Mouse (Mus musculus): ENCODE data around the gene Trpm1. TPM values are rescaled to one million over a fixed set of nuclear protein-coding genes. Genes with fewer than 3 reads are reported as not detected.

Trpm1 gene
- polyA plus RNA-seq, 1 experiment from 2014 or later, result 0.16 TPM

- Histone ChIP-seq H3K4me3 (no peak overlapping the region), H3K36me3 (no peaks in the 10 kb centered on the region), H3K9ac (no peak overlapping the region), H3K9me3 (no peaks in the 10 kb centered on the region), H3K4me2 (no peak overlapping the region), H3K27me3 (replicated peaks) (no peaks in the 10 kb centered on the region), H3K27ac (replicated peaks) (no peak overlapping the region), H3K4me1 (no peaks in the 10 kb centered on the region)
- no peak for ATAC-seq (ENCODE audit: extremely low read depth, insufficient number of reproducible peaks, low FRiP score, low TSS enrichment)
- 82% methylated on average over 8 of the region's 8 CpGs for WGBS
Measured at GRCm38 (mm10) chr7:64237747-64238146, 84.1 kb downstream of the Trpm1 start.

DNA sequence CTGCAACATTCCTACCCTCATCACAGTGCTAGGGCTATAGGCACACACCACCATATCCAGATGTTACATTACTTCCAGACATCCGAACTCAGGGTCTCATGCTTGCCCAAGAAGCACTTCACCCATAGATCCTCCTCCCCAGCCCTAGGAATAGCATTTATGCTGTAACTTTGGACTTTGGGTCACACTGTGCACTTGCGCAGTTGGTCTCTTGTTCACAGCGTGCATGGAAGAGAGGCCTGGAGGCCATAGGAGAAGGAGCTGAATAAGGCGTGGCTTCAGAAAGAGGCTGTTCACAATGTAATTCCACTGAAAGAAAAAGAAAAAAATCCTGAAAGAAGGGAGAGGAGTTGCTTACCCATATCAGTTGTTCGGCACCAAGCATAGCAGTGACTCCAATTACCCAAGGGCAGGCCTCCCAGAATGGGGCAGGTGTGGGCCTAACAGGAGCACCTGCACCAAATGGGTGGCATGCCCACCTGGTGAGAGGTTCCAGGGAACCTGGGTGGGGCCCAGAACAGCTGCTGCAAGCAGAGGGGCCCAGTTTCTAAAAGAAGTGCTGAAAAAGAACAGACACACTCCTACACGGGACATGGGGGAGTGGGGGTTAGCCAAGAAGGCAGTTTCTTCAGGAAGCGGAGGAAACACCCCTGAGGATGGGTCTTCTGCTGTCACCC is 84.9 kb downstream of the Trpm1 start:
- Histone ChIP-seq H3K27me3 (replicated peaks) (no peaks in the 10 kb centered on the region), H3K4me3 (no peak overlapping the region), H3K4me2 (no peak overlapping the region), H3K36me3 (no peaks in the 10 kb centered on the region), H3K9ac (no peak overlapping the region), H3K4me1 (no peaks in the 10 kb centered on the region), H3K27ac (replicated peaks) (no peak overlapping the region), H3K9me3 (no peaks in the 10 kb centered on the region)
- WGBS, result 77% methylated on average over 7 of the region's 7 CpGs
- ATAC-seq (ENCODE audit: extremely low read depth, insufficient number of reproducible peaks, low FRiP score, low TSS enrichment), result no peak

DNA sequence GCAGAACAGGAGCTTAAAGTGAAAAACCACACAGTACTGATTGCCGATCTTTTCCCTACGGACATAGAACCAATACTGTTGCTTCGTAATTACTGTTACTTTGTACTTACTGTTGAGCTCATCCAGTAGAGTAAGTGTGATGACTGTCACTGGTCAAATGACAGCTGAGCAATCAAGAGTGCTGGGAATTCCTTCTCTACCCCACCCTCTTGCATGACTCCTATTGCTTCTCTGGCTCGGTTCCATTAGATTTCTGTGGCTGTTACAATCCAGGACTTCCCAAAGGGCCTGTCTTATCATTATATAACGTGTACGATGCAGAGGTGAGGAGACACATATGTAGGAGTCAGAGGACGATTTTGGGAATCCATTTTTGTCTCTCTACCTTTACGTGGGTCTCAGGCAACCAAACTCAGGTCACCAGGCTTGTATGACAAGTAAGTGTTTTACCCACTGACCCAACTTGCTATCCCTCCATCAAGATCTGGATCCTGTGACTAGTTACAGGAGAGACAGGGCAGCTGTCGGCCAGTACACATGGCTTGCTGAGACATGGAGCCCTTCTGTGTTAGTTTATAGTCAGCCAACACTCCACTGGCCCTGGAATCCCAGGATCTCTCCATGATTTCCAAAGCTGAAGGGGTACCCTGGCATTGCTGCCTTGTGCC is 85.6 kb downstream of the Trpm1 start:
- Histone ChIP-seq H3K27ac (replicated peaks) (no peak overlapping the region), H3K4me2 (no peak overlapping the region), H3K36me3 (no peaks in the 10 kb centered on the region), H3K27me3 (replicated peaks) (no peaks in the 10 kb centered on the region), H3K4me1 (no peaks in the 10 kb centered on the region), H3K4me3 (no peak overlapping the region), H3K9me3 (no peaks in the 10 kb centered on the region), H3K9ac (no peak overlapping the region)
- ATAC-seq (ENCODE audit: extremely low read depth, insufficient number of reproducible peaks, low FRiP score, low TSS enrichment), result no peak
- 77% methylated on average over 9 of the region's 9 CpGs for WGBS

DNA sequence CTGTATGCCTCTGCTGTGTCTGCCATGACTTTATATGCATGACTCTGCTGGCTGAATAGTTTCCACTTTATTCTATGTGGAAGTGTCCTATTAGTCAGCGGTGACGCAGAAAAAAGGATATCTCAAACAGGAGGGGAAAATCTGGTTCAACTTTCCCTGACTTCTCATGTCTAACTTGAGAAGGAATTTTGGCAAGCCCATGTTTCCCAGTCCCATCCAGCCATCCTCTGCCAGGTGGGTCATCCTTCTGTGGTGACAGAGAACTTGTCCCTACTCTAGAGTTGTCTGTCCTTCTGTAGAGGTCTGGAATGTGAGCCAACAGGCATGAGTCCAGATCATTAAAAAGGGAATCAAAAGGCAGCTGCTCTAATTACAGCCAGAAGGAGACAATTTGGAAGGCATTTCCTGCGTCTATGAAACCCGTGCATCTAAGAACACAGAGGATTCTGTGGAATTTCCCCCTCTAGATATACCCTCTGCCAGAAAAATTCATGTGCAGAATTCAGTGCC is 86.2 kb downstream of the Trpm1 start:
- no peaks in the 10 kb centered on the region for H3K4me1 ChIP-seq
- no peak overlapping the region for H3K27ac ChIP-seq (replicated peaks)
- H3K9me3 ChIP-seq, result no peaks in the 10 kb centered on the region
- H3K4me3 ChIP-seq, result no peak overlapping the region
- no peak overlapping the region for H3K4me2 ChIP-seq
- 70% methylated on average over 4 of the region's 4 CpGs for WGBS
- H3K36me3 ChIP-seq, result no peaks in the 10 kb centered on the region
- no peak for ATAC-seq (ENCODE audit: extremely low read depth, insufficient number of reproducible peaks, low FRiP score, low TSS enrichment)
- H3K27me3 ChIP-seq (replicated peaks), result no peaks in the 10 kb centered on the region
- no peak overlapping the region for H3K9ac ChIP-seq

DNA sequence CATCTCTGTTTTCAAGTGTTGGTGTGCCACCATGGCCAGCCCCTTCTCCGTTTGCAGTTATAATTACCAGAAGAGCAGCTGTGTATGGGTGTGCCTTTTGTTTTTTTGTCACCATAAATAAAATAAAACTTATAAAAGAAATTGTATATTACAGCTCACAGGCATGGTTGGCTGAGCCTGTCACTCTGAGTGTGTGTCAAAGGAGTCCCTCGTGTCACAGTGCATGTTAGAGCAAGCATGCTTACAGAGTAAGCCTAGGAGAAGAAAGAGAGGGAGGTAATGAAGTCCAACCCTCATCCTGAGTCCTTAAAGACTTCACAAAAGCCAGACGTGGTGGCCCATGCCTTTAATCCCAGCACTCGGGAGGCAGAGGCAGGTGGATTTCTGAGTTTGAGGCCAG is 88.8 kb downstream of the Trpm1 start:
- Histone ChIP-seq H3K9me3 (no peaks in the 10 kb centered on the region), H3K4me3 (no peak overlapping the region), H3K9ac (no peak overlapping the region), H3K36me3 (no peaks in the 10 kb centered on the region), H3K4me1 (no peaks in the 10 kb centered on the region), H3K27ac (replicated peaks) (no peak overlapping the region), H3K27me3 (replicated peaks) (no peaks in the 10 kb centered on the region), H3K4me2 (no peak overlapping the region)
- WGBS, result 60% methylated on average over 4 of the region's 4 CpGs
- ATAC-seq (ENCODE audit: extremely low read depth, insufficient number of reproducible peaks, low FRiP score, low TSS enrichment), result no peak

- Histone ChIP-seq H3K9me3 (no peaks in the 10 kb centered on the region), H3K27me3 (replicated peaks) (no peaks in the 10 kb centered on the region), H3K4me1 (0 out of 2 replicates have a peak, but pooled peaks cover 2% of the 10 kb centered on the region), H3K36me3 (no peaks in the 10 kb centered on the region), H3K9ac (no peak overlapping the region), H3K4me2 (no peak overlapping the region), H3K4me3 (no peak overlapping the region), H3K27ac (replicated peaks) (no peak overlapping the region)
- no peak for ATAC-seq (ENCODE audit: extremely low read depth, insufficient number of reproducible peaks, low FRiP score, low TSS enrichment)
- 84% methylated on average over 6 of the region's 6 CpGs for WGBS
Measured at GRCm38 (mm10) chr7:64244371-64244770, 90.7 kb downstream of the Trpm1 start.

- Histone ChIP-seq H3K4me1 (peaks cover 9% of the 10 kb centered on the region), H3K9me3 (no peaks in the 10 kb centered on the region), H3K4me3 (no peak overlapping the region), H3K27ac (replicated peaks) (no peak overlapping the region), H3K4me2 (no peak overlapping the region), H3K27me3 (replicated peaks) (no peaks in the 10 kb centered on the region), H3K9ac (no peak overlapping the region), H3K36me3 (no peaks in the 10 kb centered on the region)
- no peak for ATAC-seq (ENCODE audit: extremely low read depth, insufficient number of reproducible peaks, low FRiP score, low TSS enrichment)
- 78% methylated on average over 4 of the region's 4 CpGs for WGBS
Measured at GRCm38 (mm10) chr7:64246713-64247112, 93.1 kb downstream of the Trpm1 start.

- Histone ChIP-seq H3K36me3 (no peaks in the 10 kb centered on the region), H3K9me3 (no peaks in the 10 kb centered on the region), H3K4me3 (no peak overlapping the region), H3K9ac (no peak overlapping the region), H3K4me2 (no peak overlapping the region), H3K27ac (replicated peaks) (no peak overlapping the region), H3K27me3 (replicated peaks) (no peaks in the 10 kb centered on the region), H3K4me1 (peaks cover 9% of the 10 kb centered on the region)
- WGBS, result 88% methylated on average over 1 of the region's 1 CpGs
- no peak for ATAC-seq (ENCODE audit: extremely low read depth, insufficient number of reproducible peaks, low FRiP score, low TSS enrichment)
Measured at GRCm38 (mm10) chr7:64248352-64248751, 94.7 kb downstream of the Trpm1 start.

- no peak for ATAC-seq (ENCODE audit: extremely low read depth, insufficient number of reproducible peaks, low FRiP score, low TSS enrichment)
Measured at GRCm38 (mm10) chr7:64249715-64250114, 96.1 kb downstream of the Trpm1 start.

DNA sequence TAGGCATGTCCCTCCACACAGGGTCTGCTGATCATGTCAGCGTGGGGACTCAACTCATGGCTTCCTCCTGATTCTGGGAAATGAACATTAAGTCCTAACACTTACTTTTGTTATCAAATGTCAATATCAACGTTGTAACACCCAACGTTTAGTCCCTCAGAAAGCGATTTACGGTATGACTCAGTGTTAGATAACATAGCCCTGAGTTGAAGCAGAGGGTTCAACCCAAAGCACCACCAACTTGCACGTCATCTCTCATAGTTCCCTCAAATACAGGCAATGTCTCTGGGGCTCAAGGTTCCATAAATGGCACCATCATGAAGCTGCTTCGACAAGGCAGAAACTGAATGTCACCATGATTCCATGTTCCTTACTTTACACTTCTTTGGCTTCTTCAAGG is 96.8 kb downstream of the Trpm1 start:
- WGBS, result 74% methylated on average over 7 of the region's 7 CpGs
- no peak for ATAC-seq (ENCODE audit: extremely low read depth, insufficient number of reproducible peaks, low FRiP score, low TSS enrichment)
- no peaks in the 10 kb centered on the region for H3K27me3 ChIP-seq (replicated peaks)
- no peak overlapping the region for H3K4me2 ChIP-seq
- no peaks in the 10 kb centered on the region for H3K36me3 ChIP-seq
- peaks cover 9% of the 10 kb centered on the region for H3K4me1 ChIP-seq
- no peaks in the 10 kb centered on the region for H3K9me3 ChIP-seq
- H3K4me3 ChIP-seq, result no peak overlapping the region
- H3K9ac ChIP-seq, result no peak overlapping the region
- no peak overlapping the region for H3K27ac ChIP-seq (replicated peaks)

More at GRCm38 (mm10) chr7:64249715-64250114, 96.1 kb downstream of the Trpm1 start:
- no peaks in the 10 kb centered on the region for H3K27me3 ChIP-seq (replicated peaks)
- no peaks in the 10 kb centered on the region for H3K36me3 ChIP-seq
- WGBS, result 34% methylated on average over 4 of the region's 4 CpGs
- no peak overlapping the region for H3K9ac ChIP-seq
- no peak overlapping the region for H3K27ac ChIP-seq (replicated peaks)
- no peak overlapping the region for H3K4me2 ChIP-seq
- no peaks in the 10 kb centered on the region for H3K9me3 ChIP-seq
- no peak overlapping the region for H3K4me3 ChIP-seq
- H3K4me1 ChIP-seq, result peaks cover 9% of the 10 kb centered on the region

- Histone ChIP-seq H3K9ac (no peak overlapping the region), H3K27me3 (replicated peaks) (no peaks in the 10 kb centered on the region), H3K27ac (replicated peaks) (no peak overlapping the region), H3K9me3 (no peaks in the 10 kb centered on the region), H3K4me1 (peaks cover 7% of the 10 kb centered on the region), H3K4me3 (no peak overlapping the region), H3K4me2 (no peak overlapping the region), H3K36me3 (no peaks in the 10 kb centered on the region)
- ATAC-seq (ENCODE audit: extremely low read depth, insufficient number of reproducible peaks, low FRiP score, low TSS enrichment), result no peak
- WGBS, result 81% methylated on average over 3 of the region's 3 CpGs
Measured at GRCm38 (mm10) chr7:64253736-64254135, 100.1 kb downstream of the Trpm1 start.
